Mouse (Mus musculus): Measurements from ENCODE around the gene Atp1a1. TPM values are rescaled to one million over a fixed set of nuclear protein-coding genes. Genes with fewer than 3 reads are reported as not detected.

Atp1a1 gene
- total and polyA plus RNA-seq, 2 experiments = 163 to 183 TPM

DNA sequence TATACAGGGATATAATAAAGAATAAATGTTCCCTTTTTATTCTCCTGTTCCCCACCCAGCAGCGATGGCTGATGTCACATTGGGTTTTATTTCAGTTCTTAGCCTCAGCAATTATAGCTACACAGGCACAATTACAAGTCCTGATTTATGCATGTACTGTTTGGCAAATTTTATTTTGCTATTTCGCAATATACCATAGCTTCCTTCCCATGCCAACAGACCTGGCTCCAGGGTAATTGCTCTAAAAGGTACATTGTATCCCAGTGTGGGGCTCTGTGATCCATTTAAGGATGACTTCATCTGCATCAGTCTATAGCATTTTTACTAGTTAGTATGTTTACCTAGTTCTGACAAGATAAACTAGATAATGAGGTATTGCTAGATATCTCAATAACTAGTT is 33.7 kb upstream of the Atp1a1 start:
- Histone ChIP-seq H3K4me3 (ENCODE audit: insufficient read depth, low read depth, low read length) (no peak overlapping the region), H3K27me3 (ENCODE audit: control insufficient read depth, insufficient read depth, low read length) (no peaks in the 10 kb centered on the region; the same call in 1 of the 2 replicates), H3K36me3 (ENCODE audit: control insufficient read depth, insufficient read depth, low read length) (no peaks in the 10 kb centered on the region), H3K4me1 (ENCODE audit: control insufficient read depth, insufficient read depth, low read length) (no peaks in the 10 kb centered on the region), H3K9ac (ENCODE audit: low read depth, low read length) (no peak overlapping the region), H3K79me2 (ENCODE audit: control insufficient read depth, insufficient read depth, low read length) (no peaks in the 10 kb centered on the region), H3K27ac (replicated peaks; ENCODE audit: insufficient read depth, low read depth, low read length) (no peak overlapping the region)
- WGBS = 94% methylated on average over 2 of the region's 2 CpGs
- TF ChIP-seq POLR2A (IDR thresholded peaks at IDR 0.05; ENCODE audit: extremely low read depth, insufficient read depth, low read length) = no peak
- TF ChIP-seq CTCF (IDR thresholded peaks at IDR 0.05; ENCODE audit: low read depth, low read length) = no peak
- DNase-seq (ENCODE audit: extremely low read depth, low read depth, low spot score) = peak; percentile 28

DNA sequence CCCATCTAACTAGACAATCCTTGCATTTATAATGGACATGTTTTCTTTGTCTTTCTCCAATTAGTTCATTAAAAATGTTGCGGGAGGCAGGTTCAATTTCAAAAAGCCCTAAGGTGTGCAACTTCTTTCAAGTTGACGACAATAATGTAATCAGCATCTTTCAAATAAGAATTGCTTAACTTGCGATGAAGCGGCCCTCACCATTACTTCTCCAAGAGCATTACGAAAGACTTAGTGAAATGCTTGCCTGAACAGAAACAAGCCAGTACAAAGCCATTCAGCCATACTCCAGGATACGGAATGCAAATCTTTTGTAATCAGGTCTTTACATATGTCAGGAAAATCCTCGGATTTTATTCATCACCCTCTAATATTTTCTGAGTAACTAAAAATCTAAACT is 32.0 kb upstream of the Atp1a1 start:
- Histone ChIP-seq H3K4me3 (ENCODE audit: insufficient read depth, low read depth, low read length) (no peak overlapping the region), H3K79me2 (ENCODE audit: control insufficient read depth, insufficient read depth, low read length) (no peaks in the 10 kb centered on the region), H3K27me3 (ENCODE audit: control insufficient read depth, insufficient read depth, low read length) (no peaks in the 10 kb centered on the region; the same call in 1 of the 2 replicates), H3K36me3 (ENCODE audit: control insufficient read depth, insufficient read depth, low read length) (no peaks in the 10 kb centered on the region), H3K9ac (ENCODE audit: low read depth, low read length) (no peak overlapping the region), H3K27ac (replicated peaks; ENCODE audit: insufficient read depth, low read depth, low read length) (no peak overlapping the region), H3K4me1 (ENCODE audit: control insufficient read depth, insufficient read depth, low read length) (no peaks in the 10 kb centered on the region)
- WGBS = 86% methylated on average over 7 of the region's 7 CpGs
- TF ChIP-seq CTCF (IDR thresholded peaks at IDR 0.05; ENCODE audit: low read depth, low read length) = no peak
- no peak for TF ChIP-seq POLR2A (IDR thresholded peaks at IDR 0.05; ENCODE audit: extremely low read depth, insufficient read depth, low read length)
- DNase-seq (ENCODE audit: extremely low read depth, low read depth, low spot score) = no peak

GRCm38 (mm10) chr3:101636086-101636485 is 31.6 kb upstream of the Atp1a1 start:
- Histone ChIP-seq H3K4me3 (ENCODE audit: insufficient read depth, low read depth, low read length) (no peak overlapping the region), H3K27me3 (ENCODE audit: control insufficient read depth, insufficient read depth, low read length) (no peaks in the 10 kb centered on the region; the same call in 1 of the 2 replicates), H3K27ac (replicated peaks; ENCODE audit: insufficient read depth, low read depth, low read length) (no peak overlapping the region), H3K36me3 (ENCODE audit: control insufficient read depth, insufficient read depth, low read length) (no peaks in the 10 kb centered on the region), H3K79me2 (ENCODE audit: control insufficient read depth, insufficient read depth, low read length) (no peaks in the 10 kb centered on the region), H3K4me1 (ENCODE audit: control insufficient read depth, insufficient read depth, low read length) (no peaks in the 10 kb centered on the region), H3K9ac (ENCODE audit: low read depth, low read length) (no peak overlapping the region)
- no peak for DNase-seq (ENCODE audit: extremely low read depth, low read depth, low spot score)
- 69% methylated on average over 2 of the region's 2 CpGs for whole genome bisulfite sequencing
- TF ChIP-seq POLR2A (IDR thresholded peaks at IDR 0.05; ENCODE audit: extremely low read depth, insufficient read depth, low read length) (no peak), CTCF (IDR thresholded peaks at IDR 0.05; ENCODE audit: low read depth, low read length) (no peak)

GRCm38 (mm10) chr3:101634141-101634900 is 29.8 kb upstream of the Atp1a1 start:
- WGBS = 86% methylated on average over 9 of the region's 9 CpGs
- no peak overlapping the region for H3K4me3 ChIP-seq (ENCODE audit: insufficient read depth, low read depth, low read length)
- no peak overlapping the region for H3K27ac ChIP-seq (replicated peaks; ENCODE audit: insufficient read depth, low read depth, low read length)
- no peak overlapping the region for H3K9ac ChIP-seq (ENCODE audit: low read depth, low read length)
- DNase-seq (ENCODE audit: extremely low read depth, low read depth, low spot score) = no peak
- H3K27me3 ChIP-seq (ENCODE audit: control insufficient read depth, insufficient read depth, low read length) = no peaks in the 10 kb centered on the region; the same call in 1 of the 2 replicates
- no peaks in the 10 kb centered on the region for H3K36me3 ChIP-seq (ENCODE audit: control insufficient read depth, insufficient read depth, low read length)
- no peaks in the 10 kb centered on the region for H3K79me2 ChIP-seq (ENCODE audit: control insufficient read depth, insufficient read depth, low read length)
- no peaks in the 10 kb centered on the region for H3K4me1 ChIP-seq (ENCODE audit: control insufficient read depth, insufficient read depth, low read length)
- TF ChIP-seq CTCF (IDR thresholded peaks at IDR 0.05; ENCODE audit: low read depth, low read length) (no peak), POLR2A (IDR thresholded peaks at IDR 0.05; ENCODE audit: extremely low read depth, insufficient read depth, low read length) (no peak)

DNA sequence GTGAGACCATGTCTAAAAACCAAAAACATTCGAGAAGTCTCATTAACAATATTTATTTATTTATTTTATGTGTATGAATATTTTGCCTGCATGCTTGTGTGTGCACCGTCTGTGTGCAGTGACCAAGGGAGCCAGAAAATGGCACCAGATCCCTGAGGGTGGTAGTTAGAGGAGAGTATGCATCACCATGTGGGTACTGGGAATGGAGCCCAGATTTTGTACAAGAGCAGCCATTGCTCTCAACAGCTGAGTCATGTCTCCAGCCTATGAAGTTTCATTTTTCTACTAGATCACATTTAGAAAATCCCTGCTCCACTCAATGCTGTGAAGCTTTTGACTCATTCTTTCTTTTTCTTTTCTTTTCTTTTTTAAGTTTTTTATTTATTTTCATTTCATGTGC is 23.8 kb upstream of the Atp1a1 start:
- H3K4me3 ChIP-seq (ENCODE audit: insufficient read depth, low read depth, low read length) = no peak overlapping the region
- H3K4me1 ChIP-seq (ENCODE audit: control insufficient read depth, insufficient read depth, low read length) = no peaks in the 10 kb centered on the region
- TF ChIP-seq POLR2A (IDR thresholded peaks at IDR 0.05; ENCODE audit: extremely low read depth, insufficient read depth, low read length) = no peak
- no peak for TF ChIP-seq CTCF (IDR thresholded peaks at IDR 0.05; ENCODE audit: low read depth, low read length)
- H3K27me3 ChIP-seq (ENCODE audit: control insufficient read depth, insufficient read depth, low read length) = no peaks in the 10 kb centered on the region
- WGBS = 92% methylated on average over 2 of the region's 2 CpGs
- no peak overlapping the region for H3K9ac ChIP-seq (ENCODE audit: low read depth, low read length)
- no peak overlapping the region for H3K27ac ChIP-seq (replicated peaks; ENCODE audit: insufficient read depth, low read depth, low read length)
- no peaks in the 10 kb centered on the region for H3K36me3 ChIP-seq (ENCODE audit: control insufficient read depth, insufficient read depth, low read length)
- DNase-seq (ENCODE audit: extremely low read depth, low read depth, low spot score) = no peak
- H3K79me2 ChIP-seq (ENCODE audit: control insufficient read depth, insufficient read depth, low read length) = no peaks in the 10 kb centered on the region

DNA sequence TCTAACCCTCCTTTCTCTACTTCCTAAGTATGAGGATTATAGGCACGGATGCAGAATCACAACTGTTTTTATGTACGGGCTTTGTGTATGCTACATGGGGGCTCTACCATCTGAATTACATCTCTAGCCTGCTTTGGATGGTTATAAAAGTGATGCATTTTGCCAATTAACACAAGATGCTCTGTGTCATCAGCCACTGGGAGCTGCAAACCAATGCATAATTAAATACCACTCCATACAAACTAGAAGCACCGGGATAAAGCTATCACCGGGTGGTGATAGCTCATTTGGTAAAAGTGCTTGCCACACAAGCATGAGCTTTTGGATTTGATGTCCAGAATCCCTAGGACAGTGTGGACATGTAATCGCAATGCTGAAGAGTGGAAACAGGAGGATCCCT is 19.8 kb upstream of the Atp1a1 start:
- H3K27me3 ChIP-seq (ENCODE audit: control insufficient read depth, insufficient read depth, low read length) = no peaks in the 10 kb centered on the region

More for the DNA sequence above, 19.8 kb upstream of the Atp1a1 start:
- no peak overlapping the region for H3K4me3 ChIP-seq (ENCODE audit: insufficient read depth, low read depth, low read length)
- no peaks in the 10 kb centered on the region for H3K4me1 ChIP-seq (ENCODE audit: control insufficient read depth, insufficient read depth, low read length)
- no peak overlapping the region for H3K27ac ChIP-seq (replicated peaks; ENCODE audit: insufficient read depth, low read depth, low read length)
- H3K9ac ChIP-seq (ENCODE audit: low read depth, low read length) = no peak overlapping the region
- TF ChIP-seq CTCF (IDR thresholded peaks at IDR 0.05; ENCODE audit: low read depth, low read length) (no peak), POLR2A (IDR thresholded peaks at IDR 0.05; ENCODE audit: extremely low read depth, insufficient read depth, low read length) (no peak)
- H3K79me2 ChIP-seq (ENCODE audit: control insufficient read depth, insufficient read depth, low read length) = no peaks in the 10 kb centered on the region
- H3K36me3 ChIP-seq (ENCODE audit: control insufficient read depth, insufficient read depth, low read length) = no peaks in the 10 kb centered on the region
- 97% methylated on average over 5 of the region's 5 CpGs for WGBS
- DNase-seq (ENCODE audit: extremely low read depth, low read depth, low spot score) = no peak

All from liver, adult 2 months (tissue).